Mouse (Mus musculus) adipocyte (in vitro differentiated cells): Measurements from ENCODE around the gene Psmd9.
A peak's percentile ranks its signal among the peaks of the same experiment; 100 is the strongest.
"Not testable (repeated sequence)": the region's sequence is repeated elsewhere in the genome, so short reads cannot be mapped to it uniquely, and the experiment has no call there.

Source experiments
- DNase-seq: peaks from one replicate; pipeline ENCODE4 v3.0.0-alpha.2; 2016; ENCODE audit warnings: low spot score

Gene Psmd9

DNA sequence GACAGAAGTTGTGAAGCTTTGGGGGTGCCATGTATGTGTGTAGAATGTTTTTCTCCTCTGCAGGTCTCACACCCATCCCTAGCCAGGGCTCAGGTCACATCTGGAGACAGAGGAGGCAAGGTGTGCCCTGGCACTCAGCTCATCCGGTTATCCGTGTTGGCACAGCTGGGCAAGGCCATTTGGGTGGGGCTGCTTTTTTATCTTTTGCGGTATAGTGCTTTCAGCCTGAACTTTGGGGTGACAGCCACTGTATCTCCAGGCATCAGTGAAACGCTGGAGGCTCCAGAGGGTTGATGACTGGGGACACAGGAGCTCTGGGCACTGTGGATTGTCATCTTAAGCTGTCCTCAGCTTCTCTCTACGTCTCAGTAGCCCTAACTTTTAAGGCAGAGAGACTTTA lies 24.2 kb downstream of the Psmd9 start:
- no peak for DNase-seq

DNA sequence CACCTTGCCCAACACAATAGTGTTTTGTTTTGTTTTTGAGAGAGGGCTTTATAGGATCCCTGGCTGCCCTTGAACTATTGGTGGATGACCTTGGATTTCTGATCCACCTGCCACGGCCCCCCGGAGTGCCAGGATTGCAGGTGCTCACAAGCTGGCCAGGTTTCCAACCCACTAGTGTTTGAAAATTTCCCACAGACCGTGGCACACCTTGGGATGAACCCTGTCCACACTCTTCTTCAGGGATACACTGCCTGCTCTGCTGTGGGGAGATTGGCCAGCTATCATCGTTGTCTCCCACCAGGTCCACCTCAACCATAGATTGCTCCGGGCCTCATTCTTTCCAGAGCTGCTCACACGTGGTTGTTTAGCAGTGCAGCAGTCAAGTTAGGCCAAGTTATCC lies 25.6 kb downstream of the Psmd9 start:
- DNase-seq, result no peak

DNA sequence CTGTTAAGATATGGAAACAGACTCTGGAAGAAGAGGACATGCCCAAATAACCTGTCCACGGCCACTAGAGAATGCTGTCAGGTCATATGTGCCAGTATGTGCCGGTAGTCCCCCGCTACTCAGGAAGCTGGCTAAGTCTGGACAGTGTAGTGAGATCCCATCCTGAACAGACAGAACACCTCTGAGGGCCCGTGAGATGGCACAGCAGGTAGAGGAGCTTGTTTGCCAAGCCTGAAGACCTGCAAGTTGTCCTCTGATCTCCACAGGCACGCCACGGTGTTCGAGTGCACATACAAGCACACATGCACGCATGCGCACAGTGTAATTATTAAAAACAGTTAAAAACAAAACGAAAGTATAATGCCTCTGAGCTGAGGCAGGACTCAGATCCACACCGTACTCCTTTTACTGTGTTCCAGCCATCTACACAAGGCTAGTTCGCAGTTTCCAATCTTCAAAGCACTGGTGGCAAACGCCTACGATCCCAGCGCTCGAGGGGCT lies 26.3 kb downstream of the Psmd9 start:
- DNase-seq, result no peak

DNA sequence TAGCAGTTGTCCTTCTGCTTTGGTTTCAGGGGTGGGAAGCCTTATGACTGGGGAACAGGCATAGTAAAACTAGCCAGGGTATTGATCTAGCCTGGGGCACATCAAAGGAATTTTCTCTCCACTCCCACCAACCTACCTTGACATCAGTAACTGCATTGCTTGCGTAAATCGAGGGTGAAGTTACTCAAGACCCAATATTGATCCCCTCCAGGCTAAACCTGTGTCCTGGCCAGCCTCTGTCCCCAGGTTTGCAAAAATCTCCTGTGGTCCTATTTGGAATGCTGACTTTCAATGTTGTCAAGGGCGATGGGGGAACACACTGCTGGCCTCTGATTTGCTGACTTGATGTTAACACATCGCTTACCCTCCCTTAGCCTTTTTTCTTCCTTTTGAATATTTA lies 27.5 kb downstream of the Psmd9 start:
- DNase-seq, result no peak

DNA sequence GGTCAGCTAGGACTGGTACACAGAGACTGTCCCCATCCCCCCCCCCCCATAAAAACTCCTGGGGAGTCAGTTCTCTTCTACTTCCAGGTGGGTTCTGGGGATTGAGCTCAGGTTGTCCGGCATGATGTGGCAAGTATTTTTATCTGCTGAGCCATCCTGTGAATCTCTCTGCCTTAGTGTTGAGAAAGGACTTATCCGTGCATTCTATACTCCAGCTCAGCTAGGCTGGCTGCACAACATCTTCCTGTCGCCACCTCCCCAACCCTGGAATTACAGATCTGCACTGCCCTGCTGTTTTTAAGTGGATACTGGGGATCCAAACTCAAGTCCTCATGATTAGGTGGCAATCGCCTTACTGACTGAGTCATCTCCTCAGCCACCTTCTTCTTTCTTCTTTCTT lies 29.3 kb downstream of the Psmd9 start:
- DNase-seq, result no peak

DNA sequence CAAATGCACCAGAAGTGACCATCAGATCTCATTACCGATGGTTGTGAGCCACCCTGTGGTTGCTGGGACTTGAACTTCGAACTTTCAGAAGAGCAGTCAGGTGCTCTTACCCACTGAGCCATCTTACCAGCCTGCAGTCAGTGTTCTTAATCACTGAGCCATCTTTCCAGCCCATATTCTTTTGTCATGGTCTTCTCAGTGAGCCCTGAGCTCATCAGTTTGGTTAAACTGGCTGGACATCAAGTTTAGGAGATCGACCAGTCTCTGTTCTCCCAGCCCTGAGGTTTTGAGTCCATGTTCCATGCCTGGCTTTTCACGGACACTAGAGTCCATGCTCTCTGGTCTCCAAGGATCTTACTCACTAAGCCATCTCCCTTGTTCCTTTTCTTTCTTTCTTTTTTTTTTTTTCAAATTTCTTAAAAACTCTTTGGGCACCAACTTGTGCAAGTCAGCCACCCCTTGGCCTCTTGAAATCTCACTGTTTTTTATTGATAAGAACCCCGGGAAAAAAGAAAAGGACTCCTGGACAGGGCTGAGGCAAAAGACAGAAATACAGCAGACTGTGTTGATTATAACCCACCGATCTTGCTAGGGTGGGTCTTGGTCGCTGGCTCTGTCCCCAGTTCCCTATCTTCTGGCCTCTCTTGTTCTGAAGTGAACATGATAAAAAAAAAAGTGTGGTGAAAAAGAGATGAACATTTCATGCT lies 31.8 kb downstream of the Psmd9 start:
- not testable (repeated sequence) for DNase-seq

DNA sequence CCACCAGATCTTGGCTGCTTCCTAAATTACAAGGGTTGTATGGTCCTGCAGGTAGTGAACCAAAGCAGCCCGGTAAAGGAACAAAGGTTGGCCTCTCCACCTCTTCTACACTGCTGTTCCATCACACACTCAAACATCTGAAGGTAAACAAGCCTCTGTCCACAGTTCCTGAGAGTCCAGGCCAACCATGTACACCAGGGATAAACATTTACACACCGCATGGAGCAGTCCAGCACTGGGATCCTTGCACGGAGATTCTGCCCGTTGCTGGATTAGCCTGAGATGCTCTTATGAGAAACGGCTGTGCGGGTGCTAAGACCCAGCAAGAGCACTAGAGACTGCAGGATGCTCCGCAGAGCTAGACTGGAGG lies 32.3 kb downstream of the Psmd9 start:
- DNase-seq, result no peak

DNA sequence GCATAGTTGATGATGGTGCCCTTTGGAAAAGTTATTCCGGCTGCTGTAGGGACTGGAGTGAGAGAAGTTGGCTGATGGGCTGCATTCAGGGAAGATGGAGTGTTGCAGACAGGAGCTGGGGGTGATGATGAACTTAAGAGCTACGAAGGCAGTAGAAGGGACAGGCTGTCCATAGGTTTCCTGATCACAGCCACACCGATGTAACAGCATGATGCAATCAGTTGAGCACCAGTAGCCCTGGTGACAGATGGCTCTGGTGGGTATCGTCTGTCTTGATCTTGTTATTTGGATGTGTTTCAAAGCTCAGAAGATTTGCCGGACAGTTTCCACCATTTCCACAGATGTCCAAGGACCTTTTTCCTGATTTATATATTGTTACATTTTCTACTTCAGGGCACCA lies 32.8 kb downstream of the Psmd9 start:
- DNase-seq, result no peak

DNA sequence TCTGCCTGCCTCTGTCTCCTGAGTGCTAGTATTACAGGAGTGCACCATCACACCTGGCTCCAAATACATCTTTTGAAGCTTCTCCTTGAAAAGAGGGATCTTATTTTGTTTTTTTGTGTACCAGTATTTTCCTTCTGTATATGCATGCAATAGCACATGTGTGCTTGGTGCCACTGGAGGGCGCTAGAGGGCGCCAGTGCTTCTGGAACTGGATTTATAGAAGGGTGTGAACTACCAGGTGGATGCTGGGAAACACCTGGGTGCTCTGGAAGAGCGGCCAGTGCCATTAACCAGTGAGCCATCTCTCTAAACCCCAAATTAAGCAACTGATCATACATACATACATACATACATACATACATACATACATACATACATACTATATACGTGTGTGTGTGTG lies 33.6 kb downstream of the Psmd9 start:
- not testable (repeated sequence) for DNase-seq

DNA sequence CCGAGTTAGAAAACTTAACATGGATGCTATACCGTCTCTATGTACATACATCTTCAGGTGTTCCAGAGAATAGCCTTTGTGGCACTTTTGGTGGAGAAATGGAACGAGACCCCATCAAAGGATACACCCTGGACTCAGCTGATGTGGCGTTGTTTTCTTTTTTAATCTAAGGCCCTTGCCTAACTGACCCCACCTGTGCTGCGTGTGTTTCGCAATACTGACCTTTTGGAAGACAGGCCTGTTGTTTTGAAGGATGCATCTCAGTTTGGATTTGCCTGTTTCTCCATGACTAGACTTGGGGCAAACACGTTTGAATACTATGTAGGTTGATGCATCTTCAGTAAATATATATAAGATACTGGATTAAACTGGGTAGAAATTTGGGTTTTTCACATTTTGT lies 34.4 kb downstream of the Psmd9 start:
- not testable (repeated sequence) for DNase-seq

DNA sequence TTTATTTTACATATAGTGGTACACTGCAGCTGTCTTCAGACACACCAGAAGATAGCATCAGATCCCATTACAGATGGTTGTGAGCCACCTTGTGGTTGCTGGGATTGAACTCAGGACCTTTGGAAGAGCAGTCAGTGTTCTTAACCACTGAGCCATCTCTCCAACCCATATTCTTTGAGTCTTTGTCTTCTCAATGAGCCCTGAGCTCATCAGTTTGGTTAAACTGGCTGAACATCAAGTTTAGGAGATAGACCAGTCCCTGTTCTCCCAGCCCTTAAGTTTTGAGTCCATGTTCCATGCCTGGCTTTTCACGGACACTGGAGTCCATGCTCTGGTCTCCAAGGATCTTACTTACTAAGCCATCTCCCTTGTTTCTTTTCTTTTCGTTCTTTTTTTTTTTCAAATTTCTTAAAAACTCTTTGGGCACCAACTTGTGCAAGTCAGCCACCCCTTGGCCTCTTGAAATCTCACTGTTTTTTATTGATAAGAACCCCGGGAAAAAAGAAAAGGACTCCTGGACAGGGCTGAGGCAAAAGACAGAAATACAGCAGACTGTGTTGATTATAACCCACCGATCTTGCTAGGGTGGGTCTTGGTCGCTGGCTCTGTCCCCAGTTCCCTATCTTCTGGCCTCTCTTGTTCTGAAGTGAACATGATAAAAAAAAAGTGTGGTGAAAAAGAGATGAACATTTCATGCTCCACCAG lies 53.3 kb downstream of the Psmd9 start:
- not testable (repeated sequence) for DNase-seq

DNA sequence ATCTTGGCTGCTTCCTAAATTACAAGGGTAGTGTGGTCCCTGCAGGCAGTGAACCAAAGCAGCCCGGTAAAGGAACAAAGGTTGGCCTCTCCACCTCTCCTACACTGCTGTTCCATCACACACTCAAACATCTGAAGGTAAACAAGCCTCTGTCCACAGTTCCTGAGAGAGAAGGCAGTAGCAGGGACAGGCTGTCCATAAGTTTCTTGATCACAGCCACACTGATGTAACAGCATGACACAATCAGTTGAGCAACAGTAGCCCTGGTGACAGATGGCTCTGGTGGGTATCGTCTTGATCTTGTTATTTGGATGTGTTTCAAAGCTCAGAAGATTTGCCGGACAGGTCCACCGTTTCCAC lies 53.8 kb downstream of the Psmd9 start:
- DNase-seq, result peak; percentile 25

DNA sequence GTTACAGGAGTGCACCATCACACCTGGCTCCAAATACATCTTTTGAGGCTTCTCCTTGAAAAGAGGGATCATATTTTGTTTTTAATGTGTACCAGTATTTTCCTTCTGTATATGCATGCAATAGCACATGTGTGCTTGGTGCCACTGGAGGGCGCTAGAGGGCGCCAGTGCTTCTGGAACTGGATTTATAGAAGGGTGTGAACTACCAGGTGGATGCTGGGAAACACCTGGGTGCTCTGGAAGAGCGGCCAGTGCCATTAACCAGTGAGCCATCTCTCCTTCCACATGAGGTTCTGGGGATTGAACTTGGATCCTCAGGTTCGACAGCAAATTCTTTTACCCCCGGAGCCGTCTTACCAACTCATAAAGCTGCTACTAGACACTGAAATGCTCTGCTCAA lies 54.6 kb downstream of the Psmd9 start:
- DNase-seq, result not testable (repeated sequence)

DNA sequence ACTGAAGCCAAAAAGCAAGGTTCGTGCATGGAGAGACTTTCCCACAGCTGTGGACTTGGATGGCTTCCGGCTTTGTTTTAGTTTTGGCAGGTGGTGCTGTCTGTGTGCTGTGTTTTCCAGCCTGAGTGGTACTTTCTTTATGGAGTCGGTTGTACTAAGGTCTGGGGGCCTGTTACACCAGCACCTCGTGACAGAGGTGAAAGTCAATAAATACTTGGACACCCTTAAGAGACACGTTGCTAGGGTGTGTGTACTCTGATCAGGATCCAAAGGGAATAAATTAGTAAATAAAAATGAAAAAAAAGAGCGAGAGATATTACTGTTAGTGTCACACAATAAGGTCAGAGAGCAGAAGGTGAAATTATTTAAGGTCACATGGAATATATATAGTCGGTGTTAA lies 57.6 kb downstream of the Psmd9 start:
- no peak for DNase-seq

DNA sequence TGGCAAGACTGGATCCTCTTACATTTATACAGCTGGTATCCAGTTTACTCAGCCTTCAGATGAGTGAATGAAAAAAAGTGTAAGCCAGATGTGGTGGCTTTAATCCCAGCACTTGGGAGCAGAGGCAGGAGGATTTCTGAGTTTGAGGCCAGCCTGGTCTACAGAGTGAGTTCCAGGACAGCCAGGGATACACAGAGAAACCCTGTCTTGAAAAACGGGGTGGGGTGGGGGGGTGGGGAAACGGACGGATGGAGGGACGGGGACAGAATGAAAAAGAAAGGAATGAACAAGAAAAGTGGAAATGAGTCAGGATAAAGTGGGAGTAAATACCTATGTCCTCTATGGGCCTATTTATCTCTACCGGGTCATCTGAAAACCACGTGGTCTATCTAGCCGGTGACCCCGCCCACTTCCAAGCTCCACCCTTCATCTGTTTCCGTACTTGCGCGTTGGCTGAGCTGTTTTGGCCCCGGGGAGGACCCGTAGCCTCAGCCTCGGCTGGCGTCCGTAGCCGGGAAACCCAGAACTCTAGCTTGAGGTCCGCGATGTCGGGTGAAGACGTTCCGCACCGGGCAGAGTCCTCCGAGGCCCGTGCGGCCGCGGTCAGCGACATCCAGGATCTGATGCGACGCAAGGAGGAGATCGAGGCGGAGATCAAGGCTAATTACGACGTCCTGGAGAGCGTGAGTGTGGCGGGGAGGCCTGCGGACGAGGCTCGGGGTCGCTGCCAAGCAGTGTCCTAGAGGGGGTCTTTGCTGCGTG lies 58.7 kb downstream of the Psmd9 start:
- peak; percentile 99 for DNase-seq

DNA sequence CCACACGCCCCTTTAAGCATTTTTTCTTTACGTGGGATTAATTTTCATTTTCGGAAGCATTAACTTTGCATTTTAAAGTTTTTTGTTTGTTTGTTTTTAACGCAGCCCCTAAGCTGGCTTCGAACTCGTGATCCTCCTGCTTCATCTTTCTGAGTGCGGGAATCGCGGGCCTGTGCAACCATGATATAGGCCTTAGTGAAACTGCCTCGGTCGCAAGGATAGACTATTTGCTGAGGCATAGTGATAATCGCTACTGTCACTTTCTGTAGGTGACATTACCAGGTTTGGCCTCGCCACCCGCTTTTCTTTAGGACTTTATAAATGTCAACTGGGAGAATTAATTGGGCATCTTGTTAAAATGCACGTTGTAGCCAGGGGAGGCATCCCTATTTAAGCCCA lies 59.3 kb downstream of the Psmd9 start:
- peak; percentile 20 for DNase-seq

DNA sequence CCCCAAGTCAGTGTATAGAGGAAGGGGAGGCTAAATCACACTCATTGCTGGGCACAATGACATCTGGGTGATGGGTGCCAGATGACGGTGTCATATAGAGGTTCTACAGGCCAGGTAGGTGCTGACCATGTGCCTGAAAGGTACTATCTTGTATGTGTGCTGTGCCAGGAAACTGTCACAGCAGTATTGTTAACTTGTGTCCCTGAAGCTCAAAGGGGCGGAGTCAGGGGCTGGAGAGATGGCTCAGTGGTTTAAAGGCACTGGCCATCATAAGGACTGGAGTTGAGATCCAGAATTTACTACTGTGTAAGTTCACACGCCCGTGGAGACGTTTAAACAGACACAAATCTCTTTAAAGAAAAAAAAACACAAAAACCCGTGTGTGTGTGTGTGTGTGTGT lies 60.1 kb downstream of the Psmd9 start:
- DNase-seq, result peak; percentile 39

DNA sequence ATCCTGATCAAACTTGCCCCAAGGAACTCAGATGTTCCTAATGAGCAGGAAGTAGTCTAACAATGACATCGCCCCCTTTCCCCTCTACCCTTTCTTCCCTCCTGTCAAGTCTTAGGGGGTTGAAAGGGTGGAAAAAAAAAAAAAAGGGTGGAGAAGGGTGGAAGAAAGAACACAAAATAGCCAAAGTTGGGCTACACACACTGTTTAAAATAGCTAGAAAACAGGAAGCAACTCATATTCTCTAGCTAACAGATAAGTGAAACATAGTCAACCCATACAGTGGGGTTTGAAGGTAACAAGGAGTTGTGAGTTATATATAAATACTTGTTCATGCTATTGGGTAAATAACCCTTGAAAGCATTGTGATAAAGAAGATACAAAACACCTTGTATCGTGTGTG lies 63.0 kb downstream of the Psmd9 start:
- no peak for DNase-seq

DNA sequence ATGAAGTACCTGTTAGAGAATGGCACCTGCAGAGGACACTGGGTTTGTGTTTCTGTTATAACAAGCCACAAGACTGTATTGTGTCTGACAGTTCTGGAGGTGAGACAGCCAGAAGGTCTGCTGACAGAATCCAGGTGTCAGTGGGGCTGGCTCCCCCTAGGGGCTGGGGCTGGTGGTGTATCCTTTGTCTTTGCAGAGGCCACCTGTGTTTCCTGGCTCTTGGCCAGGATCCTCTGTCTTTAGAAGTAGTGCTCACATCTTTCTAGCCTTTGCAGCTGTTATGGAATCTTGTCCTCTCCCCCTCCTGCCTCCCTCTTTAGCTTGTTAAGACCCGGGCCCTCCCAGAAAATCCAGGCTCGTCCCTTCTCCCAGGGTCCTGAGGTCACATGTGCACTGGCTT lies 66.5 kb downstream of the Psmd9 start:
- peak; percentile 58 for DNase-seq

DNA sequence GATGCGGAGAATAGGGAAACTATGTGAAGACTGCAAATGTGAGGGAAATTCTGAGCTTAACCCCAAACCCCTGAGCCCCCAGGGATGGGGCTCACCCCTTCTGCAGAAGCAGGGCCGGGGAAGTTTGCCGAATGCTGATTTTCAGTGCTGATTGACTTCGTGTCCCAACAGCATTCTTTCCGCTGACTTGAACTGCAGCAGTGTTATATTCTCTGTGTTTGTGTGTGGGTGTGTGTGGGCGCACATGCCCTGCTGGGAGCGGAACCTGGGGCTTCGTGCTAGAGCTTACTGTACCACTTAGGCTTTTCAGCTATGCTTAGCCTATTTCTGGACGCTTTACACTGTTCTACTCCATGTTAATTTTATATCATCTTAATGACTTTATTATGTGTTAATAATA lies 67.2 kb downstream of the Psmd9 start:
- no peak for DNase-seq

DNA sequence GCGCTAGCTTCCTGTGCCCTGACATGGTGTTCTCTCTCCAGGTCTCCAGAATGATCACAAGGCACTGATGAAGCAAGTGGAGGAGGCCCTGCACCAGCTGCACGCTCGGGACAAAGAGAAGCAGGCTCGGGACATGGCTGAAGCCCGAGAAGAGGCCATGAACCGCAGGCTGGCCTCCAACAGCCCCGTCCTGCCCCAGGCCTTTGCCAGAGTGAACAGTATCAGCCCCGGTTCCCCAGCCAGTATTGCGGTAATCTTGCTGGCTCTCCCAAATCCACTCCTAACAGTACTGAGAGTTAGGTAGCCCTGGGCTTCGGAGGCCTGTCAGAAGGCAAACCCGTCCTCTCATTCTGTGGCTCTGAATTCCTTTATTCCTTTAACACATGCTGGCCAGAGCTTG lies 70.3 kb downstream of the Psmd9 start:
- DNase-seq, result peak; percentile 45

DNA sequence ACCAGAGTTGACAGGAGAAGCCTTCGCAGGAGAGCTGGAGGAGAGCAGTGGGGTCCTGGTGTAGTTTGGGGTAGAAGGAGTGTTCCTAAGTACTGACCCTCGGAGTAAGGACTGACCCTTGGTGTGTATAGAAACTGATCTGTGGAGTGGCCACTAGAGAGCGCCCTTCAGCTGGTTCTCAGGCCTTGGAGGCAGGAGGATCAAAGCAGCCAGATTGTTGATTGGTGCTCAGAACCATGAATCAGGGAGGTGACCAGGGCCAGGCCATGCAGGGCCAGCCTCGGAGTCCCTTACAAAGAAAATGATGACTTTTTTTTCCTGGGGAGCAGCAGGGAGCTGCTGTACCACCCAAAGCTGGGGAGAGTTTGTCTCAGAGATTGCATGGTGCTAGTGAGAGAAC lies 76.3 kb downstream of the Psmd9 start:
- DNase-seq, result peak; percentile 69

DNA sequence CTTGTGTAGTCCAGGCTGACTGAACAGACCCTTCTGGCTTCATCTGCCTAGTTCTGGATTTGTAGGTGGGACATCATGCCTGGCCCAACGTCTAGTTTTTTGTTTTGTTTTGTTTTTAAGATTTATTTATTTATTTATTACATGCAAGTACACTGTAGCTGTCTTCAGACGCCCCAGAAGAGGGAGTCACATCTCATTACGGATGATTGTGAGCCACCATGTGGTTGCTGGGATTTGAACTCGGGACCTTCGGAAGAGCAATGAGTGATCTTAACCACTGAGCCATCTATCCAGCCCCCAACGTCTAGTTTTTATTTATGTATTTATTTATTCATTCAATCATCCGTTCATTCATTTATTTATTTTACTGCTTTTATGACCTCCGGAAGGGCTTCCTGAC lies 82.2 kb downstream of the Psmd9 start:
- DNase-seq, result no peak
